Mouse (Mus musculus) thymus, adult 2 months (tissue): ENCODE measurements at regions not wholly inside any gene's neighbourhood (a gene's known extent, or its start where the extent isn't known, plus 50 kb on each side); places are given as distances from the start of the nearest gene placed in this dataset.

ENCODE experiments used
- DNase-seq: peaks from one replicate; pipeline ENCODE4 v3.0.0; 2021
- H3K27ac ChIP-seq: fragments of 200-500 bp; 2 replicates; pipeline ENCODE4 v1.5.1; 2012; ENCODE audit warnings: low read length, control low read depth; ENCODE audit not compliant: control insufficient read depth, insufficient read depth
- H3K27me3 ChIP-seq: fragments of 200-500 bp; 2 replicates; pipeline ENCODE4 v1.6.1; 2012; ENCODE audit warnings: mild to moderate bottlenecking, low read length, moderate library complexity, mixed read lengths; ENCODE audit not compliant: control insufficient read depth, insufficient read depth
- H3K36me3 ChIP-seq: fragments of 200-500 bp; 2 replicates; pipeline ENCODE4 v1.6.1; 2012; ENCODE audit warnings: mild to moderate bottlenecking, low read length, moderate library complexity; ENCODE audit not compliant: control insufficient read depth, insufficient read depth
- H3K4me1 ChIP-seq: fragments of 200-500 bp; replicated peaks from 2 replicates; pipeline ENCODE4 v1.6.1; 2012; ENCODE audit warnings: low read length; ENCODE audit not compliant: control insufficient read depth, insufficient read depth
- H3K4me3 ChIP-seq: fragments of 200-500 bp; 2 replicates; pipeline ENCODE4 v1.5.1; 2012; ENCODE audit warnings: mild to moderate bottlenecking, low read length, control low read depth, moderate library complexity; ENCODE audit not compliant: control insufficient read depth, insufficient read depth
- CTCF ChIP-seq: fragments of 200-500 bp; IDR thresholded peaks from 2 replicates; pipeline ENCODE4 v1.5.1; 2012; ENCODE audit warnings: mild to moderate bottlenecking, control low read depth, low read length, moderate library complexity, borderline replicate concordance; ENCODE audit not compliant: control insufficient read depth, poor library complexity, insufficient read depth; ENCODE audit errors: extremely low read depth
- POLR2A ChIP-seq: fragments of 200-500 bp; IDR thresholded peaks from 2 replicates; pipeline ENCODE4 v1.6.1; 2012; ENCODE audit warnings: mild to moderate bottlenecking, low read length, control low read depth, moderate library complexity; ENCODE audit not compliant: control insufficient read depth, poor library complexity, insufficient read depth; ENCODE audit errors: extremely low read depth
- WGBS: fragments of 180-500 bp; shearing (Covaris S2); methylation state at CpG from one replicate; pipeline ENCODE4 v1.1.7; 2018; 5-methylcytosine and 5-hydroxymethylcytosine counted together

DNA sequence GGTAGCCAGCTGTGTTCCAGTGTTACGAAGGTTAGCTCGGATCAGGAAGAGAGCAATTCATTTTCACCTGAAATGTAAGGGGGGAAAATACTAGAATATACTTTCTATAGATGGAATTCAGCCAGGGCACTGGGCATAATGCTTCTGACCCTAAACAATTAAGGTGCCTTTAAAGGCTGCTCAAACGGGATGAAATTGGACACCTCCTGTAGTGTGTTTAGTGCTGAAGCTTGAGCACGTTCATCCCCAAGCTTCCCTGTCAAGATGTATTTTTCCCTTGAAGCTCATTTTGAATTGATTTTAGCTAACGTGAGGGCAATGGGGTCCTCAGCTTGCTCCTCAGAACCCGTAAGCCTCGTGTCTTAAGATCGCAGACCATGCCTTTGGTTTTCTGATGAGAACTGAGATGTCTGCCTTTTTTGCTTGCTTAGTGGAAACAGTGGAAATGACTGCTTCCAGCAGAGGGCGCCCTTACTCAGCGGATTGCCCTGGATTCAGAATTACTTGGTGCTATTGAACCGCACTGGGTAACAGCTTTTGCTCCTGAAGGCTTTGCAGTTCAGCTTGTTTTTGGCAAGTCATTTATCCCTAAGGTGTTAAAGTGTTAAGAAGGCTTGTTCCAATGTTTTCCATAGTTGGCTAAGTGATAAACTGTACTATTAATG, 74.6 kb upstream of the Fermt1 start:
- Histone ChIP-seq H3K4me1 (no peaks in the 10 kb centered on the region), H3K4me3 (no peak overlapping the region), H3K27ac (no peak overlapping the region), H3K36me3 (no peaks in the 10 kb centered on the region), H3K27me3 (no peaks in the 10 kb centered on the region)
- WGBS, result 34% methylated on average over 11 of the region's 11 CpGs
- no peak for TF ChIP-seq CTCF
- TF ChIP-seq POLR2A, result no peak
- peak; percentile 22 for DNase-seq

DNA sequence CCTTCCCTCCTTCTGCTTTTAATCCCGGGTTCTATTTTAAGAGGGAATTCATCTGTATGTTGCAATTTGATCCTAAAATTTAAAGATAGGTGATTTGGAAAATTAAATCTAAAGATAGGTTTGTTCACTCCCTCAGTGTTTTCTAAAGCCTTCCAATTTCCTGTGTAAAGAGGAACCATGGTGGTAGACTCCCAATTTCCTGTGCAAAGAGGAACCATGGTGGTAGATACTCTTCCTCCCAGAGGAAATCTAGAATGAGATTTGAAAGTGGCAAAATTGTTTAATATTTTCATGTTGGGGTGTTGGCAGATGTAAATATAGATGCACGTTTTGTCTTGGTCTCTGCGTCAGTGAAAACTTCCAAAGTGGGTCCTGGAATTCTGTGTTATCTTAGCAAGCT, 75.5 kb upstream of the Fermt1 start:
- Histone ChIP-seq H3K4me3 (no peak overlapping the region), H3K36me3 (no peaks in the 10 kb centered on the region), H3K4me1 (no peaks in the 10 kb centered on the region), H3K27me3 (no peaks in the 10 kb centered on the region), H3K27ac (no peak overlapping the region)
- WGBS, result 27% methylated on average over 3 of the region's 3 CpGs
- TF ChIP-seq POLR2A (no peak), CTCF (no peak)
- no peak for DNase-seq

DNA sequence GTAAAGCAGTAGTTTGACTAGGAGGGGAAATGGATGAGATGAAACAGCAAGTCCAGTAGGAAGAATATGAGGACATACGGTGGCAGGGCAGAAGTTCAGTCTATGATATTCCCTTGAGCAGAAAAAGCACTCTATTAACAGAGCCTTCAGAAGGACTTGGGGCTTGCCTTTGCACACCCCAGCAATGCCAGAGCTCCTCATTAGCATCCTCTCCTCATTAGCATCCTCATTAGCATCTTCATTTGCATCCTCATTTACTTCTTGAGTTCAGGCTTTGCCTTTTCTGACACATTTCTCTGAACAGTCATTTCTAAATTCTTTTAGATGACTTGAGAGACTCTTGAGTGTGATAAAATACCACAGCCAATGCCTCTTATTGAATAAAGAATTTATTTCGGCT, 81.3 kb upstream of the Fermt1 start:
- no peaks in the 10 kb centered on the region for H3K27me3 ChIP-seq
- TF ChIP-seq CTCF (no peak), POLR2A (no peak)
- 100% methylated on average over 2 of the region's 2 CpGs for WGBS

DNA sequence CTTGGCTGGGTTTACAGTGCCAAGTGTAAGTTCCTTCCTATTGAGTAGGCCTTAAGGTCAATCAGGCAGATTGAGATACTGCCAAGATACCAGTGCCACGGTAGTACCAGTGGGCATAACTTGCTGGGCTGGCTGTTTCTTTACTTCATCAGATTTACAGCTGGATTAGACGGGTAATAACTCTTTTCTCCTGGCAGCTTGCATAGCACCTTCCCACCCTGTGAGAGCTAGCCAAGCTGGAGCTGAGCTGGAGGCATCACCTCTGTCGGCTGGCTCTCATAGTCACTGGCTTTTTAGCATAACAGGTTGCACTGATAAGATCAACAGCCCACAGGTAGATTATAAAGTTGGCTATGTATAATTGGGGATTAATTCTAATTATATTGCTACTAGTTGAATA, 89.7 kb upstream of the Fermt1 start:
- H3K4me1 ChIP-seq, result no peaks in the 10 kb centered on the region
- H3K36me3 ChIP-seq, result no peaks in the 10 kb centered on the region
- 84% methylated on average over 3 of the region's 3 CpGs for WGBS
- H3K4me3 ChIP-seq, result no peak overlapping the region
- DNase-seq, result no peak
- no peak for TF ChIP-seq CTCF
- no peak for TF ChIP-seq POLR2A
- no peak overlapping the region for H3K27ac ChIP-seq
- no peaks in the 10 kb centered on the region for H3K27me3 ChIP-seq

More for the DNA sequence above, 81.3 kb upstream of the Fermt1 start:
- Histone ChIP-seq H3K4me3 (no peak overlapping the region), H3K36me3 (no peaks in the 10 kb centered on the region), H3K4me1 (no peaks in the 10 kb centered on the region), H3K27ac (no peak overlapping the region)
- no peak for DNase-seq

DNA sequence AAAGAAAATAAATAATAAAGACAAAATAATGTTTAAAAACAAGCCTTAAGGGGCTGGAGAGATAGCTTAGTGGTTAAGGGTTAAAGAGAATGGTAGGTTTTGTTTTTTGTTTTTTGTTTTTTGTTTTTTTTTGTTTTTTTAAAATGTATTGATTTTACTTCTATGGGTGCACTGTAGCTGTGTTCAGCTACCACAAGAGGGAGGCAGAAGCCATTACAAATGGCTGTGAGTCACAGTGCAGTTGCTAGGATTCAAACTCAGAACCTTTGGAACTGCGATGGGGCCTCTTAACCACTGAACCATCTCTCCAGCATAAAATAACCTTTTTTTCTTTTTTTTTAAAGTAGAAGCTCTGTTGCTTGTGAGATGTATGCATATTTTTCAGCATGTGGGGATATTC, 95.0 kb upstream of the Fermt1 start:
- Histone ChIP-seq H3K36me3 (no peaks in the 10 kb centered on the region), H3K27ac (no peak overlapping the region), H3K27me3 (no peaks in the 10 kb centered on the region), H3K4me1 (no peaks in the 10 kb centered on the region), H3K4me3 (no peak overlapping the region)
- TF ChIP-seq CTCF, result no peak
- no peak for TF ChIP-seq POLR2A
- 92% methylated on average over 1 of the region's 1 CpGs for WGBS
- no peak for DNase-seq

DNA sequence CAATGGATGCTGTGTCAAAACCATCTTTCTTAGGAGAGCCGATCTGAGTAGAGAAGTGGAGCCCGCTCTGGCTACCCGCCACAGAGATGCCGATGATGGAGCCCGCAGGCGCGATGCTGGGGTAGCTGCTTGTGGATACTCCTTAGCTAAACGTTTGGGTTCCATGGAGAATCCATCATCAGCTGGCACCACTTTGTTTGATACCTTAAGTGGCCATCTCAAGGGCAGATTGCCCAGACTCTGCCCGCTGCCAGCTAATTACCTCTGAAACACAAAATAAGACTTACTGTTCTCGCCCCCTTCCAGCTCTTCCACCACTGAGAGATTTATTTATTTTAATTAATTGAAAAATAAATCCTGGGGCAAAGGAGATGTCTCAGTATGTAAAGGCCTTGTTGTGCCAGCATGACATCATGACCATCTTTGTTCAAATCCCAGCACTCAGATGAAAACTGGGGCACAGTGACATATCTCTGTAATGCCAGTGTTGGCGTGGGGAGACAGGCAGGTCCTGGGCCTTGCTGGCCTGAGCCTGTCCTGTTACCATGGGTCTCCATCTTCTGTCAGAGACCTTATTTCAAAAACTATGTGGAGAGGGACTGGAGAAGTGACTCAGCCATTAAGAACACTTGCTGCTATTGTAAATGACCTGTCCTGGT, 132.1 kb upstream of the Fermt1 start:
- H3K4me1 ChIP-seq, result no peaks in the 10 kb centered on the region
- 93% methylated on average over 11 of the region's 11 CpGs for WGBS
- no peak for DNase-seq
- no peak overlapping the region for H3K4me3 ChIP-seq
- H3K27me3 ChIP-seq, result no peaks in the 10 kb centered on the region
- H3K36me3 ChIP-seq, result no peaks in the 10 kb centered on the region
- H3K27ac ChIP-seq, result no peak overlapping the region
- no peak for TF ChIP-seq POLR2A
- TF ChIP-seq CTCF, result no peak

DNA sequence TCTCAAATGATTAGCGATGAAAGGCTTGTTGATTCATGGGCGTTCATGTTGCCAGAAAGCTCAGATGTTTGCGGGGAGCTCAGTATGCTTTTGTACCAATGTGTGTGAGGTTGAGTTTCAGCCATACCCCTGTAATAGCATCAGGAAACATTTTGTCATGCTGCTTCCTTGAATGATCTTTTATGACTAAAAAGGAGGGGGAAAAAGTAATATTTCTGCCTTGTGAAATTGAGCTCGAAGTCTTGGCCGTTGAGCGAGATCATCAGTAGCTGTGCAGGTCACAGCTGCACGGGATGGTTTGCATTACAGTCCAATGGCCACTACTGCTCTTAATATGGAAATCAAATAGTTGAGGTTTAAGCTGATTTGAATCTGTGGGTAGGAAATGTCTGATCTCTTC, 145.3 kb upstream of the Fermt1 start:
- no peak for DNase-seq
- 61% methylated on average over 7 of the region's 7 CpGs for WGBS
- Histone ChIP-seq H3K4me3 (no peak overlapping the region), H3K27me3 (no peaks in the 10 kb centered on the region), H3K4me1 (no peaks in the 10 kb centered on the region), H3K27ac (no peak overlapping the region), H3K36me3 (no peaks in the 10 kb centered on the region)
- TF ChIP-seq POLR2A, result no peak
- no peak for TF ChIP-seq CTCF

DNA sequence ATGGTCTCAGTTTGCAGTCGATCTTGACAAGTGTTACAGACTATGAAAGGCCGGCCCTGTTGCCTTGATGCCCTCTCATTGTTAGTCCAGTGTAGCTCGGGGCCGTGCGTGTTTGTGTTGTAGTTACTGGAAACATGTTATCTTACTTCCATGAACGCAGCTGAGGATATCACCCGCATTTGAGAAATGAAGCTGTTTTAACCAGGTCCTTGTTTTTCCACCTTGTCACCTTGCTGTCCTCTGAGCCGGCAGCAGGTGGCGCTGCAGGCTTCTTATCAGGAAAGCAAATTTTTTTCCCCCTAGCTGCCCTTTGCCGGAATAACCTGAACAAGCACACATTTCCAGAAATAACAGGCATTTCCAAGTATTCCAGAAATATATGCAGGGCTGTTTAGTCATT, 167.9 kb upstream of the Fermt1 start:
- no peaks in the 10 kb centered on the region for H3K4me1 ChIP-seq
- no peak overlapping the region for H3K27ac ChIP-seq
- 22% methylated on average over 10 of the region's 10 CpGs for WGBS
- no peak overlapping the region for H3K4me3 ChIP-seq
- no peaks in the 10 kb centered on the region for H3K27me3 ChIP-seq
- TF ChIP-seq CTCF (peak; percentile 22; the same call in 1 of the 2 replicates), POLR2A (no peak)
- no peaks in the 10 kb centered on the region for H3K36me3 ChIP-seq
- peak; percentile 4 for DNase-seq
